Mouse (Mus musculus) hindbrain, embryonic 11.5 days (tissue): ENCODE results near the gene Mapkapk2. TPM values are rescaled to one million over a fixed set of nuclear protein-coding genes. Genes with fewer than 3 reads are reported as not detected.

Experiments
- ATAC-seq: fragments of 200-750 bp; cut with Nextera tagmentation; 2 replicates; pipeline ENCODE4 v1.8.0; 2017; ENCODE audit warnings: mild to moderate bottlenecking, moderate TSS enrichment, moderate library complexity; ENCODE audit not compliant: low FRiP score
- DNase-seq: peaks from one replicate; pipeline ENCODE4 v3.0.0-alpha.2; 2015; ENCODE audit warnings: low spot score
- H3K27ac ChIP-seq: fragments of 300-500 bp; sonication (generic); 2 replicates; pipeline ENCODE4 v1.5.1; 2014; ENCODE audit warnings: mild to moderate bottlenecking, low read depth, low read length
- H3K27me3 ChIP-seq: fragments of 300-500 bp; sonication (generic); 2 replicates; pipeline ENCODE4 v1.6.1; 2014; ENCODE audit warnings: mild to moderate bottlenecking, low read length, moderate library complexity, mixed read lengths; ENCODE audit not compliant: control insufficient read depth, insufficient read depth
- H3K36me3 ChIP-seq: fragments of 300-500 bp; sonication (generic); 2 replicates; pipeline ENCODE4 v1.6.1; 2014; ENCODE audit warnings: mild to moderate bottlenecking, low read length, moderate library complexity, mixed read lengths; ENCODE audit not compliant: control insufficient read depth, insufficient read depth
- H3K4me1 ChIP-seq: fragments of 300-500 bp; sonication (generic); replicated peaks from 2 replicates; pipeline ENCODE4 v1.6.1; 2014; ENCODE audit warnings: low read length, mixed read lengths; ENCODE audit not compliant: control insufficient read depth, insufficient read depth
- H3K4me2 ChIP-seq: fragments of 300-500 bp; sonication (generic); replicated peaks from 2 replicates; pipeline ENCODE4 v1.6.1; 2014; ENCODE audit warnings: mild to moderate bottlenecking, low read depth, low read length
- H3K4me3 ChIP-seq: fragments of 300-500 bp; sonication (generic); 2 replicates; pipeline ENCODE4 v1.5.1; 2014; ENCODE audit warnings: low read depth, low read length
- H3K9ac ChIP-seq: fragments of 300-500 bp; sonication (generic); 2 replicates; pipeline ENCODE4 v1.6.1; 2014; ENCODE audit warnings: low read depth, low read length
- H3K9me3 ChIP-seq: fragments of 300-500 bp; sonication (generic); 2 replicates; pipeline ENCODE4 v1.6.1; 2016; ENCODE audit warnings: low read length; ENCODE audit not compliant: control insufficient read depth
- WGBS: fragments of 180-500 bp; shearing (Covaris S2); extraction: QIAGEN DNeasy Blood & Tissue Kit; methylation state at CpG from one replicate; pipeline ENCODE4 v1.1.7; 2014; 5-methylcytosine and 5-hydroxymethylcytosine counted together
- polyA plus RNA-seq: library from polyadenylated mRNA; unstranded; fragments of >200 nt; fragmentation: Nextera tagmentation; extraction: Ambion mirVana; gene quantifications from 2 replicates; pipeline ENCODE4 v1.2.1, GENCODE M21; 2014

Mapkapk2 gene
- polyA plus RNA-seq, 1 experiment from 2014 or later: 39.8 TPM

DNA sequence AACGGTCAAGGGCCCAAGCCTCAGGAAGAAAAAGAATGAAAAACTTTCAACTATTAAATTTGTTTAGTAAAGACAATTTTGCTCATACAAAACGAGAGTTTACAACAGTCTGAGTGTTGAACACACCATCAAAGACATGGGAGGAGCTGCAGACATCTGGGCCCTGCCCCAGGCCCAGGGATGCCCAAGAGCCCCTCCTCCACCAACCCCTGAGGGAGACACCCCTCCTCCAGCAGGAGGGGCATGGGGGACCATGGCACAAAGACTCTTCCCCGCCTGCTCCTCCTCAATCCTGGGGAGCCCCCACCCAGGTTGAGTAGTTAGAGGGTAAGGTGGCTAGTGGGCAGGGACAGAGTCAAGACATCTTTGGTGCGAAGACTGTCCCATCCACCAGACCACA is 44.0 kb downstream of the Mapkapk2 start:
- 66% methylated on average over 4 of the region's 4 CpGs for WGBS
- Histone ChIP-seq H3K27ac (no peak overlapping the region), H3K36me3 (no peaks in the 10 kb centered on the region), H3K9ac (no peak overlapping the region), H3K27me3 (no peaks in the 10 kb centered on the region), H3K9me3 (no peaks in the 10 kb centered on the region), H3K4me3 (no peak overlapping the region), H3K4me1 (no peaks in the 10 kb centered on the region; the same call in none of the 2 replicates), H3K4me2 (no peak overlapping the region)
- DNase-seq (no peak), ATAC-seq (peak; percentile 44; the same call in 1 of the 2 replicates)

DNA sequence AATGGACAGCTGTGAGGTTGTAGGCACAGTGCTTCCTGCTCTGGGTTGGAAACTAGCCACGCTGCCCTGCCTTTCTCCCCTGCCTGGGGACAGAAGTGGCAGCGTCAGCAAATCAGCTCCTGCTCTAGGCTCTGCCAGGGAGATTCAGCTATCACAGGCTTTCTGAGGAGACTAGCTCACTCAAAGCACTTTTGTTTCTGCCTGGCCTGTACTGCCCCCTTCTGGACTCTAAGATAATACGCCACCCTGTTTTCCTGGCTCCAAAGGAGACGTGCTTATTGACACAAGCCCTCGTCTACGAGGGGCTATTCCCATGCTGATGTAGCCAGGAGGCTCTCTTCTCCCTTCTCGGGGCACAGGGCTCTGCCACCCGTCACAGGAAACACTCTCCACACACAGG is 44.4 kb downstream of the Mapkapk2 start:
- no peaks in the 10 kb centered on the region for H3K9me3 ChIP-seq
- no peak overlapping the region for H3K9ac ChIP-seq
- DNase-seq (peak; percentile 87), ATAC-seq (peak; percentile 67)
- 6% methylated on average over 8 of the region's 8 CpGs for WGBS
- no peaks in the 10 kb centered on the region; the same call in none of the 2 replicates for H3K4me1 ChIP-seq
- no peak overlapping the region for H3K4me2 ChIP-seq
- no peaks in the 10 kb centered on the region for H3K36me3 ChIP-seq
- H3K27me3 ChIP-seq: no peaks in the 10 kb centered on the region
- H3K27ac ChIP-seq: no peak overlapping the region
- H3K4me3 ChIP-seq: no peak overlapping the region

DNA sequence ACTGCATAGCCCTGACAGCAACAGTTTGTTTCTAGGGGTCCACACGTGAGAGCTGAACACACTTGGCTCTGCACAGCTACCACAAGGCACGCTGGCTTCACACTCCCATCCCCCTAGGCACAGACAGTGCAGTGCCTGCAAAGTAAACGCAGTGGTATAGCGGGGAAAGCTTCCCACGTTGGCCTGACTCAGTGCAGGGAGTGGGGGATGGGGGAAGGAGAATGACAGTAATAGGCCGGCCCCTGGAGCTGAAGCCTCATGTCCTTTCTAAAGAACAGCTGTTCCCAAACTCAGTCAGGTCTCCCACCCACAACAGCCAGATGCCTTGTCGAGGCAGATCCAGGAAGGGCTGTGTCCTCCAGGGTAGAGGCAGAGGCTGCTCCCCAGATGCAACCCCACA is 46.6 kb downstream of the Mapkapk2 start:
- DNase-seq (no peak), ATAC-seq (0 out of 2 replicates have a peak, but pooled peaks have one; percentile 2)
- Histone ChIP-seq H3K27ac (no peak overlapping the region), H3K4me1 (no peaks in the 10 kb centered on the region), H3K4me3 (no peak overlapping the region), H3K36me3 (no peaks in the 10 kb centered on the region), H3K9me3 (no peaks in the 10 kb centered on the region), H3K4me2 (no peak overlapping the region), H3K9ac (no peak overlapping the region), H3K27me3 (no peaks in the 10 kb centered on the region)
- 29% methylated on average over 7 of the region's 7 CpGs for WGBS

DNA sequence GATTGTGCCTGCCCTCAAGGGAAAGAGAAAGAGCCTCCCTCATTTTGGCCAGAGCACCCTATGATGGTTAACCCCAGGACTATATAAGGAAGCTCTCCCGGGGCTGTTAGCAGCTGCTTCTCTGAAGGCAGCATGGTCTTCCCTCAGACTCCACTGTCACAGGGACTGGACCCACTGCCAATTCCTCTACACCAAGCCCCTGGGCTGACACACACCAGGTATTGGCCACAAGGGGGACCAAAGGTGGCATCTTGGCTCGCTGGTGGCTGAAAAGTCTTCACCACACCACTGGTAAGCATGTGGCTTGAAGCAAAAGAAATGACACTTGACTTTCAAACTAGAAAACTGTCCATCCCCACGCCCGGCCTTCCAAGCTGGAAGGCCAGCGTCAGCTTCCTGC is 47.0 kb downstream of the Mapkapk2 start:
- Histone ChIP-seq H3K27me3 (no peaks in the 10 kb centered on the region), H3K4me3 (no peak overlapping the region), H3K4me2 (no peak overlapping the region), H3K4me1 (no peaks in the 10 kb centered on the region), H3K27ac (no peak overlapping the region), H3K9ac (no peak overlapping the region), H3K36me3 (no peaks in the 10 kb centered on the region), H3K9me3 (no peaks in the 10 kb centered on the region)
- no peak for ATAC-seq
- DNase-seq: no peak
- WGBS: 89% methylated on average over 5 of the region's 5 CpGs

DNA sequence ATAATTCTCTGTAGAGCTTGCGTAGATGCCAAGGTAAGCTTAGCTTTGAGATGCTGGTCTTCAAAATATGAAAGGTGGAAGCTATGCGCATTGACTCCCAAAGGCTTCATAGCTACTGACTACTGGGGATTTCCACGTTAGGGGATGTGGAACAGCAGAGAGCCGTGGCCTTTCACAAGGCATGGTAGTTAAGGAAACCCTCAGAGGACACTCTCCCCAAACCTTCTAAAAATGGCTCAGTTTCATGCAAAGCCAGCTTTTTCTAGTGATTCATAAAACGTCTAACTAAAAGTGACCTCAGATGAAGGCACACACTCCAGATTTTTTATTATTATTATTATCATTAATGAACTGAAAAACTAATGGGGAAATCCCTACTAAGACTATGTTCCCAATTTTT is 47.6 kb downstream of the Mapkapk2 start:
- ATAC-seq: no peak
- H3K9ac ChIP-seq: no peak overlapping the region
- 94% methylated on average over 5 of the region's 5 CpGs for WGBS
- no peaks in the 10 kb centered on the region for H3K4me1 ChIP-seq
- DNase-seq: no peak
- no peaks in the 10 kb centered on the region for H3K36me3 ChIP-seq
- no peak overlapping the region for H3K27ac ChIP-seq
- no peak overlapping the region for H3K4me2 ChIP-seq
- H3K9me3 ChIP-seq: no peaks in the 10 kb centered on the region
- H3K4me3 ChIP-seq: no peak overlapping the region
- no peaks in the 10 kb centered on the region for H3K27me3 ChIP-seq

DNA sequence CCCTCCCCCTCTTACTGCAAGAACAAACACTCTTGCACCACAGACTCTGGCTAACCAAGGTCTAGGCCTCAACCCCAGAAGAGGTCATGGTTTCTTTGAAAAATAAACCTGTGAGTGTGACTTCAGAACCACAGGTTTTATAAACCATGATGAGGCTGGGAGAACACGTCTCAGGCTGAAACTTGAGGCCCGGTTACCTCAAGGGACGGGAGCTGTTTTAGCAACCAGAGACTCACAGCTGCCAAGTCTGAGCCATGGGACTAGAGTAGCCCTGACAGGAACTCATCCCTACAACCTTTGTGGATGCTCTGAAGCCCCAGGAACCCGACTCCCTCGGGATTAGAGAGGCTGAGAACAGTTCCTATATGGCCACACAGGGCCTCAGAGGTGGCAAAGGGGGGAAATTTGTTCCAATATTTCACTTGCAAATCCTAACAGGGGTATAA is 48.2 kb downstream of the Mapkapk2 start:
- 82% methylated on average over 5 of the region's 5 CpGs for WGBS
- Histone ChIP-seq H3K9ac (no peak overlapping the region), H3K4me1 (no peaks in the 10 kb centered on the region), H3K9me3 (no peaks in the 10 kb centered on the region), H3K27me3 (no peaks in the 10 kb centered on the region), H3K36me3 (no peaks in the 10 kb centered on the region), H3K4me2 (no peak overlapping the region), H3K27ac (no peak overlapping the region), H3K4me3 (no peak overlapping the region)
- no peak for ATAC-seq
- no peak for DNase-seq

DNA sequence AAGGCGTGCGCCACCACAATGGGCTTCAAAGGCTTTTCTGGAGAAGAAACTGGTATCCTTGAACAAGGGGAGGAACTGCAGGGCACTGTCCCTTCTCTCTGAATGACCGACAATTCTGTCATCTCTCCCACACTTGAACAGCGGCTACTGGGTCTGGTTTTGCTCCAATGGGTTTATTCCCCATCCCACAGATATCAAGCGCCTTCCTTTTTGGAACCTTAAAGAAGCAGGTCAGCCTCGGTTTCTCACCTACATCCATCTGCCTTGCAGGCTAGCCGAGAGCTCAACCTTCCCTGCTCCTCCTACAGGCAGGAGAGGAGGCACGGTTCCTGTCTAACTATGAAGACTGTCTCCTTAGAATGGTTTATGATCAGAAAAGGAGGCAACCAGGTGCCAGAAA is 48.7 kb downstream of the Mapkapk2 start:
- ATAC-seq (no peak), DNase-seq (no peak)
- 94% methylated on average over 8 of the region's 8 CpGs for WGBS
- Histone ChIP-seq H3K9me3 (no peaks in the 10 kb centered on the region), H3K36me3 (no peaks in the 10 kb centered on the region), H3K4me2 (no peak overlapping the region), H3K4me3 (no peak overlapping the region), H3K27me3 (no peaks in the 10 kb centered on the region), H3K9ac (no peak overlapping the region), H3K27ac (no peak overlapping the region), H3K4me1 (no peaks in the 10 kb centered on the region)

DNA sequence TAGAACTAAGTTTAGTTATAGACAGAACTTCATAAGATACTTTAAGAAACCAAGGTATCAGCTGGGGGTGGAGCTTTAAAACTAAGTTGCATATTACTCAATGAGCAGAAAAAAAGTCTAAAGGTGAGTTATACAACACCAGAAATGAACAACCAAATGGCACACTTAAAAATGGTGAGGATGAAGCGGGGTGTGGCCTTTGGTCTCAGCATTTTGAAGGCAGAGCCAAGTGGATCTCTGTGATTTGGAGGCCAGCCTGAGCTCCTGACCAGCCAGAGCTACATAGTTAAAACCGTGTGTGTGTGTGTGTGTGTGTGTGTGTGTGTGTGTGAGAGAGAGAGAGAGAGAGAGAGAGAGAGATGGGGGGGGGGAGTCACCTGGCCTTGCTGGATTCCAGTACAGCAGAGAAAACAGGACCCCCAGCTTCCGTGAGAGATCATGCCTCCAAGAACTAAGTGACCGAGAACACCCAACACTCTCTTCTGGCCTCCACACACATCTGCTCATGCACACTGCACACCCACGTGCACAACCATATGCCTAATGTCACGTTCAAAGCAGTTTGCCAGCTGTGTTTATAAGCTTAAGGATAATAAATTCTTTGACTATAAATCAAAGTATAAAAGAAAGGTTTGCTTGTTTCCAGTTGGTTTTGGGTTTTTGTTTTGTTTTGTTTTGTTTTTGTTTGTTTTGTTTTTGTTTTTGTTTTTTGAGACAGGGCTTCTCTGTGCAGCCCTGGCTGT is 49.3 kb downstream of the Mapkapk2 start:
- H3K9ac ChIP-seq: no peak overlapping the region
- no peak overlapping the region for H3K27ac ChIP-seq
- H3K36me3 ChIP-seq: no peaks in the 10 kb centered on the region
- no peaks in the 10 kb centered on the region for H3K9me3 ChIP-seq
- H3K4me1 ChIP-seq: no peaks in the 10 kb centered on the region
- WGBS: 80% methylated on average over 6 of the region's 6 CpGs
- ATAC-seq: no peak
- DNase-seq: no peak
- H3K4me3 ChIP-seq: no peak overlapping the region
- no peaks in the 10 kb centered on the region for H3K27me3 ChIP-seq
- H3K4me2 ChIP-seq: no peak overlapping the region

DNA sequence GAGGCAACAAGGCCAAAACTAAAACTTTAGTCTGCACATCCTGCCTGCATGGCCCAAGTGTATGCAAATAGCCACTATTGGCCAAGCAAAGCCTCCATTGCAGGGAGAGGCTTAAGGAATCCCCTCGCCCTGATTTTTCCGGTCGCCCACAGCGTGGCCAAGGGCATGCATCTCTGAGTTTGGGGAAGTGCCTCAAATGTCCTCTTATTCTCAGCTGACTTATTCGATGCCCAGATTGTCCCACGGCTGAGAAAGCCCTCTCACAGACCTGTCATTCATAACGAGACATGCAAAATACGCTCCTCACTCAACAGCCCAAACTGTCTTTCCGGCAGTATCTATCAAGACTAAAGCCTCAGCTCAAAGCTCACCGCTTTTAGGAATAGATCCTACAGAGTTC is 51.0 kb downstream of the Mapkapk2 start:
- Histone ChIP-seq H3K4me1 (no peaks in the 10 kb centered on the region), H3K4me2 (no peak overlapping the region), H3K9ac (no peak overlapping the region), H3K27ac (no peak overlapping the region), H3K36me3 (no peaks in the 10 kb centered on the region), H3K4me3 (no peak overlapping the region), H3K27me3 (no peaks in the 10 kb centered on the region), H3K9me3 (no peaks in the 10 kb centered on the region)
- DNase-seq (no peak), ATAC-seq (no peak)
- 93% methylated on average over 10 of the region's 10 CpGs for WGBS
